Mouse (Mus musculus) left cerebral cortex, adult 9 months (tissue): Measurements from ENCODE around the gene Ptpn6.

Experiments used
- DNase-seq, 2 experiments: peaks; one replicate each; pipeline ENCODE4 v3.0.0; 2022; ENCODE audit warnings: low spot score in 2 of 2

Gene Ptpn6

DNA sequence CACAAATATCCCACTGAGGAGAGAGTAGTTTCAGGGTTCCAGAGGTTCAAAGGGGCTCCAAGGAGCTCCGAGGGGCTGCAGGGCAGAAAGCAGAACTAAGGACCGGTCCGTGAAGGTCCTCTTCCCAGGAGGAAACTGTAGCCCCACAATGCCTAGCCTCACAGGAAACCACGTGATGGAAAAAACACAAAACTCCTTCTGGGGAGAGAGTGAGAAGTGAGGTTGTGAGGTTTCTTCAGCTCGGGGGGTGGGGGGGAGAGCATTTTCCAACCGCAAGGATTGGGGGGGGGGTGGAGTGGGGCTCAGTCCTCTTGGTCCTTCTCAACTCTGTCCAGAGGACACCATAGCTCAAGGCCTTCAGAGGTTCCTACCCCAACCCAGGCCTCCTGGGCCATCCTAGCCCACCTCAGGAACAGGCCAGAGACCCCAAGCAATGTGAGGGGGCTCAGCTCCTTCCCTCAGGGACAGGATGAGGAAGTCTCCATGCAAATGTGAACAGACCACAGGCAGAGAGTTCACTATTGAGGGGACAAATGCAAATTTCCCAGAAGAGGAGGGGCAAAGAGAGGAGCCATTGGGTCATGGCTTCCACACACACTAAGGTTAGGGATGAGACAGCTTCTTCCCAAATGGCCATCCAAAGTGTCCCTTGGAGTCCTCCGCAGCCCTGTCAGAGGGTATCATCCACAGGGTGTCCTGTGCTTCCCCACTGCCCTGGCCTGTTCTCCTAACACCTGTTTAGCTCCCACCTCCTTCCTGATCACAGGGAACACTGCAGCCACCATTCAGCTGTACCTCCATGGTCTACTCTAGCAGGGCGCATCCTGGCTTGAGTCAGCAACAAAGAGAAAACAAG, 8.4 kb downstream of the Ptpn6 start:
- DNase-seq: no peak

GRCm38 (mm10) chr6:124728621-124729020, 9.9 kb downstream of the Ptpn6 start:
- DNase-seq: no peak

- DNase-seq: no peak
Measured at GRCm38 (mm10) chr6:124724472-124724871, 14.0 kb downstream of the Ptpn6 start.

GRCm38 (mm10) chr6:124723541-124723940, 15.0 kb downstream of the Ptpn6 start:
- no peak for DNase-seq

- DNase-seq: no peak
Measured at GRCm38 (mm10) chr6:124722876-124723473, 15.5 kb downstream of the Ptpn6 start.

- DNase-seq: no peak
Measured at GRCm38 (mm10) chr6:124720904-124721303, 17.6 kb downstream of the Ptpn6 start.

- no peak for DNase-seq
Measured at GRCm38 (mm10) chr6:124719354-124719978, 19.0 kb downstream of the Ptpn6 start.

DNA sequence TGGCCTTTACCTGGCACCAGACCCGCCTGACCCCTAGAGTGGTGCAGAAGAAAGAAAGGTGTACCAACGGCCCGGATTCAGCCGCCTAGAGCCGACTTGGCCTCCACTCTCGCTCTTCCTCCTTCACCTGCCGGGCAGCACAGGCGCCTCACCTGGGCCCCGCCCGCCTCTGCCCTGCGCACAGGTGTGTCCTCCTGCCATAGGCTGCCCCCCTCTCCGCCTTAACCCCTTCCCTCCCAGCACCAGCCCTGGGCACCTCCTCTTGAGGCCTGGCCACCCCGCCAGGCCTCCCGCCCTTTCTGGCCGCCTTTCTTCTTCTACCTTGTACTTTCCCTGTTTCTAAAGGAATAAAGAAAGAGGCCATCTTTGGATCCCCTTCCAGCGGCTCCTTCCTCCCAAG, 19.8 kb downstream of the Ptpn6 start:
- DNase-seq: no peak

- no peak for DNase-seq
Measured at GRCm38 (mm10) chr6:124717968-124718367, 20.5 kb downstream of the Ptpn6 start.

DNA sequence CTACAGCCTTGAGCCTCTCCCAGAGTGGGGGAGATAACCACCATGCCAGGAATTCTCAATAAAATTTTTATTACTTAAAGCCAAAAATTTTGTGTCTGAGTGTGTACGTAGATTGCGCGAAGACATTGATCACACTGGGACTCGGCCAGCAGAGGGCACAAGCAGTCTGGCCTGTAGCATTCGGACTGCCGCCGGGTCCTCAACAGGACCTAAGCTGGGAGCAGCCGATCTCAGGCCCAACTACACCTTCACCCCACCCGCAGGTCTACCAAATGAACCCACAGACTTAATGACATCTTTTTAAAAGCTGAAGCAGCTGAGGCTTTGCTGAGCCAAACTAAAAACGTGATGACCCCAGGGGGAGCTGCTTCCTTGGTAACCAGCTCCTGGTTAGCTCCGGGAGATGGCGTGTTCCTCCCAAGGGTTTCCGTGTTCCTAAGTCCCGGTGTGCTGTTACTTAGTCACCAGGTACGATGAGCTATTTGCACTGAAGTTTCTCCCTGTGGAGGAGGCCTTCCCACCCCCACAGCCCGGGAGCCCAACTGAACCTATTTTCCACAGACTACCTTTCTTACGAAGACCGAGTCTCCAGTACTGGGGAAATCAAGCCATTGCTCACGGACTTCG, 21.5 kb downstream of the Ptpn6 start:
- DNase-seq: peak in 1 of 2 experiments; percentile 42

- no peak for DNase-seq
Measured at GRCm38 (mm10) chr6:124712918-124713317, 25.6 kb downstream of the Ptpn6 start.

- DNase-seq: peak; percentile 94 to 98
Measured at GRCm38 (mm10) chr6:124711824-124712782, 26.4 kb downstream of the Ptpn6 start, which contains the start of the genes Emg1 and Phb2. Gene Emg1 (minus strand): TSS chr6:124712178. Gene Phb2 (plus strand): TSS chr6:124712336.

DNA sequence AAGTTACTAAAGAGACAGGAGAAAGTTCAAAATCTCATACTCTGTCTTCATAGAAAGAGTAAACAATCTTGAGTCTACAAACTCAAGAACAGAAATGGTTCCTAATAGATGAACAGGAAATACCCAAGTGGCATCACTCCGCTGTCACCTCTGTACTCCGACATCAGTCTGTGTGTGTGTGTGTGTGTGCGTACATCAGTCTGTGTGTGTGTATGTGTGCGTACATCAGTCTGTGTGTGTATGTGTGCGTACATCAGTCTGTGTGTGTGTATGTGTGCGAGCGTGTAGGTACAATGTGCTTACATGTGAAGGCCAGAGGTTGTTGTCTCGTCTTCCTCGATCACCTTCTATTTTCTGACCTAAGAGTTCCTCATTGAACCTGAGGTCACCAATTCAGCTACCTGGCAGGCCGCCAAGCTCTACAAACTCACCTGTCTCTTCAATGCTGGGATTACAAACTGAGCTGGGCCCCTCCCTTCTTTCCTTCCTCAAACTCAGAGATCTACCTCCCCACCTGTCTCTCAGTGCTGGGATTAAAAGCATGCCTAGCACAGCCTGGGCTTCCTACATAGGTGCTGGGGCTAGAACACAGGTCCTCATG, 30.1 kb downstream of the Ptpn6 start:
- no peak for DNase-seq

- DNase-seq: no peak
Measured at GRCm38 (mm10) chr6:124706061-124706627, 32.4 kb downstream of the Ptpn6 start.

- no peak for DNase-seq
Measured at GRCm38 (mm10) chr6:124704417-124704816, 34.1 kb downstream of the Ptpn6 start.

DNA sequence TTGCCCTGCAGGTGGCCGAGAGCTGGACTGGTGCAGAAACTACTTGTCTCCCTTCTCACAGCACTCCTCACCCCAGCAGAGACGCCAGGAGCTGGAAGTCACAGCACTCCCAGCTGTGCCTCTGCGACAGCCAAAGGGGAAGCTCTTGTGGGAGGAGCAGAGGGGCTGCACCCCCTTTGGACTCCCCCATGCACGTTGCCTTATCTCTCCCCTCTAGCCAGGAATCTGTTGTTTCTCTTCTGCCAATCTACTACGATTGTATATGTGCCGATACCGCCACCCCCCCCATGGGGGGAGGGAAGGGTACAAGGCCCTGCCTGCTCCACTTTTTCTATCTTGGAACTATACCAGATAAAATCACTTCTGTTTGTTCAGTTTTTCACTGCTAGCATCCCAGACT, 34.7 kb downstream of the Ptpn6 start:
- DNase-seq: no peak

- DNase-seq: peak in 1 of 2 experiments; percentile 73
Measured at GRCm38 (mm10) chr6:124702784-124703103, 35.8 kb downstream of the Ptpn6 start.

DNA sequence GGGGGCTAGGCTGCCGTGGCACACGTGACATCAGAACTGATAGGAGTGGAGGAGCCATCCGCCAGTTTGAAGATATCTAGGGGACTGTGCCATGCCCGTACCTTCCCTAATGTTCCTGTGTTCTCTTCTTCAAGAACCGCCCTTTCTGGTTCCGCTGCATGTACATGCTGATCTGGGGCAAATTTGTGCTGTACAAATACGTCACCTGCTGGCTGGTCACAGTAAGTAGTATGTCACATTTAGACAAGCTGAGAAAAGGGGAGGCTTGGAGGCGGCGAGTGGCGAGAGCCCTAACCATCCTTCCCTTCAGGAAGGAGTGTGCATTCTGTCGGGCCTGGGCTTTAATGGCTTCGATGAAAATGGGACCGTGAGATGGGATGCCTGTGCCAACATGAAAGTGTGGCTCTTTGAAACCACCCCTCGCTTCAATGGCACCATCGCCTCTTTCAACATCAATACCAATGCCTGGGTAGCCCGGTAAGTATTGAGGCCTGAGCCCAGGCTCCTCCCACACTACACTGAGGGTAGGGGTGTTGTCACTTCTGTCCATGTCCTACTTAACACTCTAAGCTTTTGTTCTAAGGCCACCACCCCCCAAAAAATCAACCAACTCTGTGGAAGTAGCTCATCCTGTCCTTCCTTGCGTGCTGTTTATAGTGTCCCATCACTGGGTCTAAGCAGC, 36.3 kb downstream of the Ptpn6 start:
- DNase-seq: no peak

DNA sequence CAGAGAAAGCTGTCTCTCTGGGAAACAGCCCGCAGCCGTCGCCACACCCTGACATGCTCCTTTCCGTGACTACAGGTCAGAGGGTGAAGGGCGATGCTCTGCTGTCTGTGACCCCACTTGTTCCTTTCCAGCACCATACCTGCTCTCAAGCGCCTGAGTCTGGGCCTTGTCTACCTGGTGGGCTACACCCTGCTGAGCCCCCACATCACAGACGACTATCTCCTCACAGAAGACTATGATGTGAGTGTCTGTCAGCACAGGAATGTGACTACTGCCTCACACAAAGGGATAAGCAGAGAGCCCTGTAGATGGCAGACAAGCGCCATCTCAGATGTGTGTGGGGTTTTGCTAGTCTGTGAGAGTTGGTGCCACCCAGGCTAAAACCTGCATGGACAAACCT, 37.2 kb downstream of the Ptpn6 start:
- no peak for DNase-seq
